Mouse (Mus musculus) ES-Bruce4 (cell line): ENCODE measurements at regions not wholly inside any gene's neighbourhood (a gene's known extent, or its start where the extent isn't known, plus 50 kb on each side); places are given as distances from the start of the nearest gene placed in this dataset.
"Not testable (repeated sequence)": the region's sequence is repeated elsewhere in the genome, so short reads cannot be mapped to it uniquely, and the experiment has no call there.

ENCODE experiments used
- CTCF ChIP-seq: IDR thresholded peaks from one replicate; pipeline ENCODE4 v1.8.1; 2011; ENCODE audit warnings: low read depth, low read length
- EP300 ChIP-seq: IDR thresholded peaks from 2 replicates; pipeline ENCODE4 v1.6.1; 2011; ENCODE audit warnings: low read depth, low read length; ENCODE audit not compliant: insufficient read depth
- POLR2A ChIP-seq: IDR thresholded peaks from one replicate; pipeline ENCODE4 v1.8.1; 2011; ENCODE audit warnings: low read length; ENCODE audit not compliant: insufficient read depth

GRCm38 (mm10) chrX:165667020-165667419, 339.8 kb upstream of the Glra2 start:
- not testable (repeated sequence) for TF ChIP-seq CTCF, POLR2A, EP300
